Mouse (Mus musculus): ENCODE data around the gene Ackr4.
A peak's percentile ranks its signal among the peaks of the same experiment; 100 is the strongest.

Ackr4 gene

GRCm38 (mm10) chr9:104126833-104127232, at the start of gene Ackr4:
Ackr4 (minus strand) TSS chr9:104126933.
- DNase-seq, result no peak

GRCm38 (mm10) chr9:104172342-104172741, 45.6 kb upstream of the Ackr4 start:
- no peak for DNase-seq

- no peak for DNase-seq
Measured at GRCm38 (mm10) chr9:104171651-104172050, 44.9 kb upstream of the Ackr4 start.

DNA sequence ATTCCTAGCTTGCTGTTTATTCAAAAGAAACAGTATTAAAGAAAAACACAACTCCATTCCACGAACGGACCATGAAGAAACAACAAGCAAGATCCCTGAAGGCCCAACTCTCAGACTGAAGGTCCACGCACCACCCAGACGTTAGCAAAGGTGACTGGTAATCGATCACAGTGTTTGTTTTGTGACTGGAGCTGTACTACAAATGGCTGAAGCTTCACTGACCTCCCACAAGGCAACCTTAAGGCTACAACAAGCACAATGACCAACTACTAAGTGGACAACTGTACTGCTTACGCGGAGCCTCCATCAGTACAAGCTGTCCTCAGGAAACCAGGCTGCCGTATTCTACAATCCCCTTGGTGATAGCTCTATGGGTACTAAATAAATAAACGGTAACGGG, 43.3 kb upstream of the Ackr4 start:
- no peak for DNase-seq

GRCm38 (mm10) chr9:104165926-104166325, 39.2 kb upstream of the Ackr4 start:
- no peak for DNase-seq

GRCm38 (mm10) chr9:104164194-104164593, 37.5 kb upstream of the Ackr4 start:
- DNase-seq, result no peak

- DNase-seq, result no peak
Measured at GRCm38 (mm10) chr9:104161117-104161516, 34.4 kb upstream of the Ackr4 start.

DNA sequence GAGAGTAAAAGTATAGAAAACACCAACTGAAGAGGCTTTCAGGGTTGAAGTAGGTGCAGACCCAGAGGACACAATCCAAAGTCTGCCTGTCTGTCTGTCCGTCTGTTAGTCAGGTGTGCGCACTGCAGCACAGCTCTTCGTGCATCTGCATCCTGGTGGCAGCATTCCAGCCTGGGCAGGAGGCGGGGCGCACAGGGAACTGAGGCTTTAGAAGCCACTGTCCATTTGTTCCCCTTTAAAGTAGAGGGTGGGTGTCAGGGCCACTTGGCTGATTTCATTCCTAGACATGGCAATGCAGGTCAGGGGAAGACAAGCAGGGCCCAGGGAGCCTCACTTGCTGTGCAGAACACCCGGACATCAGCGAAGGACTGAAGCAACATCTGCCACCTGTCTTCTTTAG, 30.6 kb upstream of the Ackr4 start:
- no peak for DNase-seq

DNA sequence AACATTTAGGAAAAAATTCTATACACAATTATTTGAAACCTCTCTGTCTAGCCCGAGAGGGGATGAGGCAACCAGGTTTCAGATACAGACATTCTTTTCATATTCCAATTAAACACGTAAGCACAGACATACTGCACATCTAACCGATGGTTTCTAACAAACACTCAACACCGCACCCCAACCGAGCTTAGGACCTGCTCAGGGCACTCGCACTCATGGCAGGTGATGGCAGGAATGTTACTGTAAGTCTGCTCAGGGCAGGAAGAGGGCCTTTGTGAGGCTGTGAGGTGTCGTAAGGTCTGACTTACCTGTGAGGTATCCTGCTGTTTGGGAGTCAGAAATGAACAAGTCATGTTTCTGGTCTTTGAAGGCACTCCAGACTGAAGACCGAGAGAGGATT, 29.8 kb upstream of the Ackr4 start:
- no peak for DNase-seq

DNA sequence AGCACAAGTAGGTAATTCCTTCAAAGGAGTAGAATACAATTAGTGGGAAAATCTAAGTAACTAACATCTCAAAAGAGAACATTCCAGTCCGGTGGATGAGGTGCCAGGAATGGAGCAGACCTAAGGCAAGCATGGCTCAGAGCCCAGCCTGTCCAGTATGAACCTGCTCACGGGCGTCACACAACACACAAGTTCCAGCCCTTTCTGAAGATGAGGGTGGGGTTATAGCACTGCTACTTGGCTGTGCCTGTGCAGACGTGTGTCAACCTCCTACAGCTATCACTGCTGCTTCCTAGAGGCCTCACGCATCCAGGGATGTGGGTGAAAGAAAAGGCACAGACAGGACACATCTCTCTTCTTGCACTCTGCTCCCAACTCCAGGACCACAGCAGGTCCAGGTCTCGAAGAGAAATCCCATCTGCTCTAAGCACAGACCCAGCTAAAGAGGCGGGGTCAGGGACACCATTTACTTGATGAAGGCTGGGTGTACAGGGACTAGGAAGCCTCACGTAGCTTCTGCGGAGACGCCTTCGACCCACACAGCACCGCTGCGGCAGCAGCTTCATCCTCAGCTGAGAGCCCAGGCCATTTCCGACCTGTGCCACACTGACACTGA, 28.5 kb upstream of the Ackr4 start:
- no peak for DNase-seq

DNA sequence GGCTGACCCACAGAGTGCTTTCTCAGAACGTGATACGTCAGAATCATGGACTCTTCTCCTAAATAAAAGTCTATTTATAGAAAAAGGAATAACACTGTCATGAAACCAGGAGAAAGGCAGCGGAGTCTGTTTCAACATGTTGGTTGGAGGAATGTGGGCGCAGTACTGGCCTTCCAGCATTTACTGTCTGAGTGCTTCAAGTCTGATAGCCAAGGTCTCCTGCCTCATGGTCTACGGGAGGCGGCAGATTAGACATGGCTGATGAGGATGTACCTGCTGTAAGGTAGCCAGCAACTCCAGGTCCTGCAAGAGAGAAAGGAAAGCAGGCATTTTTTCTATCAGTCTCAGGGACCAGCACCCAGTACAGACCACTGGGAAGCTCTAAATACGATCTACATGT, 25.4 kb upstream of the Ackr4 start:
- DNase-seq, result no peak

DNA sequence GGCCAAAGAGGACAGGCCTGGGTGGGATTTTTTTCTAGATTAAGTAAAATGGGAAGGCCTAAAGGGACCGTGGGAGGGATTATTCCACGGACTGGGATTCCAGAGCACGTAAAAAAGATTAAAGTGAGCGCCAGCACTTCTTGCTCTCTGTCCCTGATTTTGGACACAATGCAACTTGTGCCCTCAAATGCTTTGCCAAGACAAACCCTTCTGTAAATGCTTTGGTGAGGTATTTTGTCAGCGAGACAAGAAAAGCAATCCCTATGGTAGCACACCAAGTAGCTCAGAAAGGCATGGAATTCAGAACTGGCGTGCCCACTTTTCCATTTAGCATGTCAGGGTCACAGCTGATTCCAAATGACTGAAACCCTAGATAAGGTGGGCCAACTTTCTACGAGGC, 22.2 kb upstream of the Ackr4 start:
- DNase-seq, result no peak

DNA sequence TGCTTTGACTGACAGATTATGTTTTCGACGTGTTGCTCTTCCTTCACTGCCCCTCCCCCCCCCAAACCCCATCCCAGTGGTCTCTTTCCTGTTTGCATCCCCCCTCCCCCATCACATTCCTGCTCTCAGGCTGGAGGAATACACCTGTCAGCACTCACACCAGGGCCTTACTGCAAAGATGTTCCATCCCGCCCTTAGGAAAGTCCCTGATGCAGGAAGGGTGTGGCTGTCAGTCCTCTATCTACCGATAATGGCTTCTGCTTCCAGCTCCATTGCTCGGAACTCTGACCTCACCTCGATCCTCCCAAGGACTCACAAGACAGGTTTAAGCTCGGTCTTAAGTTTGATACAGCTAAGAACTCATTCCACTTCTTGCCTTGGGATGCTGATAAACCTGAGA, 19.9 kb upstream of the Ackr4 start:
- DNase-seq, result no peak

GRCm38 (mm10) chr9:104144314-104144996, 17.7 kb upstream of the Ackr4 start:
- DNase-seq, result no peak

DNA sequence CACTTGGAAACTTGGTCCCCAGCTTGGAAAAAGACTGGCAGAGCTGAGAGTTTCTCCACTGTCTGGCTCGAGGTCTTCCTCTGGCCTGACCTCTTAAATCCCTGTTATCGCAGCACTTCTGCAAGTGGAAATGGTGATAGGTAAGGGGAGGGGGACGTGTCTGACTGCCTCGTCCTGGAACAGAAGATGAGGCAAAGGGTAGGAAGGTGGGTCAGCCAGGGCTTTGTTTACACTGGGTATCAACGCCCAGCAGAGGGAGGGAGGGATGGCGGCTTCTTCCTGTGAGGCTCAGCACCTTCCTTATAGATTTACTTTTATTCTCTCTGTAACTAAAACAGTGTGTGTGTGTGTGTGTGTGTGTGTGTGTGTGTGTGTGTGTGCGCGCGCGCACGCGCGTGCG, 16.1 kb upstream of the Ackr4 start:
- no peak for DNase-seq

GRCm38 (mm10) chr9:104140351-104140750, 13.6 kb upstream of the Ackr4 start:
- no peak for DNase-seq

DNA sequence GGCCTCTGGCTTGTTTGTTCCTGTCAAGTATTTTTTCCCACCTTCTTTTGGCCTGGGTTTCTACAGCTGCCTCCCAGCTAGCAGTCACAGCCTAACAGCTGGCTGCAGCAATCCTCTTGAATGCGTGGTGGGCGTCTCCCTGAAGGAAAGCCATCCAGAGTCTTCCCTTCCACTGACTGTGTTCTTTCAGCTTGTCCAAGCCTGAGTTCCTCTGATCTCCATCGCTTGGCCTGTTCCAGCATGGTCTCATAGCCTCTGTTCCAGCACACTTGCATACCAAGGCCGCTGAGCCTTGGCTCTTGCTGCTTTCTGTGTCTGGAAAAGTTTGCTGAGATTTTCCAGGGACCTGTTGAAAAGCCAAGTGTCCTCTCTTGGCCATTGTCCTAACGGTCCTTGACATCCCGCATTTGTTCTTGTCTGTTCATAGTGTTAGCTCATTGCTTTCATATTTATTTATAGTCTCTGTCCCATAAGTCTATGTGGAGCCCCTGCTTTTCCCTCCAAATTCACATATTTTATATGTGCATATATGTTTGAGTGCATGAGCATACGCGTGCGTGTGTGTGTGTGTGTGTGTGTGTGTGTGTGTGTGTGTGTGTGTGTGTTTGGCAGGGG, 3.5 kb upstream of the Ackr4 start:
- peak; percentile 11 for DNase-seq

- DNase-seq, result no peak
Measured at GRCm38 (mm10) chr9:104128110-104128509, 1.4 kb upstream of the Ackr4 start.

DNA sequence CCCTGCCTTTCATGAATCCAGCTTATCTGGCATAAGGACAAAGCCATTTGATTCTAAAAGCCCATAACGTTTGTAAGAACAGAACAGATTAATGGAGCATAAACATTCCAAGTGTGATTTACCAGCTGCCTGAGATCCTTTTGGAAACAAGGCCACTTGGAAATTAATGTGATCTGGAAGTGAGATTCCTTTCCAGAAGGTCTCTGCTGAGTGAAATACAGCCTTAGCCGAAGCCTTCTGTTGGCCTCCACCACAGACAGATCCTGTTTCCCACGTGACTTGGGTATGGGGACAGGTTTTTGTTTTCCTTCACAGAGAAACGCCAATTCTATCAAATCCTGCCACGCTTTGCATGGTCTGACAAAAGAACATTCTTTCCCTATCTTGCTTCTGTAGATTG, 3.1 kb downstream of the Ackr4 start:
- DNase-seq, result no peak

DNA sequence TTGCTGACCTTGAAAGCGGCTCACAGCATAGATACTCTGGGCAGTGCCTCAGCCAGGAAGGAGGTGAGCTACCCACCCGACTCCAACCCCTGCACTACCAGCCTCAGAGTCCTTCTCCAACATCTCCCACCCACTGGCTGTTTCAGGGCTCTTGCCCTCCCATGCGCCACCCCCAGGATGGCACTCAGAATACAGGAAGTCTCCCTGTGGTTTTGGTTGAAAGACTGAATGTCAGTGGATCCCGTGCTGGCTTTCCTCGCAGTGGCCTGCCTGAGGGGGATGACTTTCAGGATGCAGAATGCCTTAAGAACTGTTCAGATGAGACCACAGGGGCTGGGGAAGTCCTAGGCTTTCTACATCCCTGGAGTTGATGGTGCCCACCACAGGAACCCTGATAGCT, 3.6 kb downstream of the Ackr4 start:
- DNase-seq, result no peak

GRCm38 (mm10) chr9:104109151-104109550, 17.6 kb downstream of the Ackr4 start:
- no peak for DNase-seq

GRCm38 (mm10) chr9:104108571-104109143, 18.1 kb downstream of the Ackr4 start:
- DNase-seq, result no peak

DNA sequence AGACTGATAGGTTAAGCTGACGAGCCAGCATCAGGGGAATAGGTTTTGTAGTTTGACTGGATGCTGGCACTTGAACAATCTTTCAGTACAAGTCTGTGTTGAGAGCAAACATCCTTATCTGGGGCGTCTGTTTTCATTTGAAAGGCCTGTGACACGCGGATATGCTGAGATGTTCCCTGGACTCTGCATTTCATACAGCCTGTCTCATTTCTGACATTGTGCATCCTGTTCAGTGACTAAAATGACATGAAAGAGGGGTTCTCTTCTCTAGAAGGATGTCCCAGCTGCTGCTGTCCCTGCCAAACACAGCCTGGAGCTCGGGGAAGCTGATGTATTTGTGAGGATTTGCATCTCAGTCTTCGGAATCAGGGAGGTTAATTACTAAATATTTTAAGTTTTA, 19.3 kb downstream of the Ackr4 start:
- no peak for DNase-seq

DNA sequence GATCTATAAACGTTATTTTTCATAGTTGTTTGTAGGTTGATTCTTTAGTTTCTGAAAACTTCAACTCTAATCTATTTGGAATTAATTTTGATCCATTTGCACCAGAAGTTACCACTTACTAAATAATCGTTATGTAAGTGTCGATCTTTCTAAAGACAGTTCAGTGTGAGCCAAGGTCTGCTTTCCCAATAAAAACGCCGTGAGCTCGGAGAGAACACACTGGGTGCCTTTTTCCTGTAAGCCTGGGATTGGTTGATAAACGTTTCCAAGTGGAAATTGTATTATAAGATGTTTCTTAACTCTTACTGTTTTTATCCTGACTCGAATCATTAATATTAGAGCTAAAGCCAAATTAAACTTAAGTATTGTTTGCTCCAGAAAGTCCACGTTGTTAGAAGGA, 19.8 kb downstream of the Ackr4 start:
- no peak for DNase-seq
